Mouse (Mus musculus): Measurements from ENCODE around the gene Ank.

DNA sequence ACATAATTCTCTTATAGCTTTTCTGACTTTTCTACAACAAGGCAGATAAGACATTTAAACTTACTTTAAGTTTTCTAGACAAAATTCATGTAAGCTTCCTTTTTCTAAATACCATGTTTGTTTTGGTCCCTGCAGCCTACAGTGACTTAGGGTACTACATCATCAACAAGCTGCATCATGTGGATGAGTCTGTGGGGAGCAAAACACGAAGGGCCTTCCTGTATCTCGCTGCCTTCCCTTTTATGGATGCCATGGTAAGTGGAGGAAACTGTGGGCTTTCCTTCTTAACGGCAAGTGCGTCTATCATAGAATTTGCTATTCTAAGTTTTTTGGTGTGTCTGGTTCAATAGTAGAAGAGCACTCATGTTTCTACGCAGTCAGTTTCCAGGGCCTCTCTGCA is 87.1 kb downstream of the Ank start:
- no peak for TF ChIP-seq CTCF (IDR thresholded peaks at IDR 0.05; ENCODE audit: insufficient read depth, low read depth, low read length)
- TF ChIP-seq POLR2A (IDR thresholded peaks at IDR 0.05; ENCODE audit: insufficient read depth, low read depth, low read length): no peak

Data from olfactory bulb, adult 2 months (tissue).